Comparison of ENCODE assay signal across 18 mouse cellular contexts in the genomic region with DNA sequence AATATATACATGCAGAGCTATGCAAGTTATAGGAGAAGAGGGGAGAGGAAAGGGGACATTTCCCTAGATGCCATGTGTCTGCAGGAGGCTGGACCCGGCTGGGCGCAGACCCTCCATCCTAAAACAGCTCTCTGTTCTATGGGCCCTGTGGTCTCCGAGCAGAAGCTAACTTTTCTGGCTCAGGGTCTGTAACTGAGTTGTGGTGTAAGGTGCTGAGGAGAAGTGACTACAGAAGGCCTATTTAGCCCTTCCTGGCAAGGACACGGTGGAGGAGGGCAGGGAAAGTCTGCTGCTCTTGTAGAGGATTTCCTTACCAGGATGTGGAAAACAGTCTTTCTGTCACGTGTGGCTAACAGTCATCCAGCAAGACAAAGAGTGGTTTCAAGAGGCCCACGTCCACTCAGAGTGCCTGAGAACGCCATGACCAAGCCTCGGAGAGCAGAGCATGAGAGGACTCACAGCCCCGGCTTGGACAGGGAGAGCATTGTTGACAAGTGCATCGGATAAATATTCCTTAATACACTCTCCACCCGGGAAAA.
DNase-seq lines count a peak whose midpoint lies in the region; ATAC-seq and TF ChIP-seq lines count a peak whose summit lies in the region.
"Had no signal": no experiment of that assay in that cellular context is flagged by ENCODE, and none has a peak within 500 bp of the region (broad histone marks: within the 10 kb centered on the region; RNA-seq: fewer than 3 reads in every experiment).

No protein-coding gene starts in this region.

- no peak for TF ChIP-seq POLR2A in CH12.LX (IDR thresholded peaks at IDR 0.05; ENCODE audit: low read depth, low read length)
- TF ChIP-seq POLR2A in limb, embryonic 14.5 days (IDR thresholded peaks at IDR 0.05; ENCODE audit: borderline replicate concordance, extremely low read depth, insufficient read depth, insufficient read length) = no peak

- peak overlapping the region; percentile 72; the same call in 1 of the 2 replicates for H3K27ac ChIP-seq in embryonic facial prominence, embryonic 13.5 days
- H3K27ac ChIP-seq in embryonic facial prominence, embryonic 10.5 days (replicated peaks) = no peak overlapping the region
- no peak overlapping the region for H3K27ac ChIP-seq in CH12.LX (ENCODE audit: insufficient read depth, low read depth)
- peak overlapping the region; percentile 28; the same call in 1 of the 2 replicates for H3K27ac ChIP-seq in limb, embryonic 14.5 days (replicated peaks; ENCODE audit: low read depth, low read length)
- H3K27ac ChIP-seq in forebrain, embryonic 11.5 days (ENCODE audit: low read depth, low read length) = no peak overlapping the region
- H3K27ac ChIP-seq: gastrocnemius, adult 2 months; hindbrain, embryonic 10.5 days; hindbrain, embryonic 14.5 days had no signal

- TF ChIP-seq EP300 in CH12.LX (IDR thresholded peaks at IDR 0.05; ENCODE audit: low read length) = no peak

- TF ChIP-seq RAD21 in CH12.LX (IDR thresholded peaks at IDR 0.05; ENCODE audit: low read depth, low read length) = no peak

- no peaks in the 10 kb centered on the region for H3K4me1 ChIP-seq in embryonic facial prominence, embryonic 13.5 days
- no peaks in the 10 kb centered on the region for H3K4me1 ChIP-seq in embryonic facial prominence, embryonic 10.5 days
- H3K4me1 ChIP-seq in CH12.LX (ENCODE audit: control insufficient read depth in 1 of 2, insufficient read depth in 2 of 2) = peaks cover 5 to 22% of the 10 kb centered on the region in 2 experiments; a peak in 2 of 4 replicates
- H3K4me1 ChIP-seq in limb, embryonic 14.5 days (ENCODE audit: control insufficient read depth, insufficient read depth, low read length) = peaks cover 5% of the 10 kb centered on the region
- H3K4me1 ChIP-seq in forebrain, embryonic 11.5 days (replicated peaks; ENCODE audit: control insufficient read depth, insufficient read depth, low read length) = no peaks in the 10 kb centered on the region
- H3K4me1 ChIP-seq: hindbrain, embryonic 10.5 days had no signal

- 58% methylated on average over 11 of the region's 11 CpGs for WGBS in embryonic facial prominence, embryonic 13.5 days
- WGBS in embryonic facial prominence, embryonic 10.5 days = 75% methylated on average over 11 of the region's 11 CpGs
- 69% methylated on average over 11 of the region's 11 CpGs for WGBS in limb, embryonic 14.5 days
- WGBS in forebrain, embryonic 11.5 days = 86% methylated on average over 11 of the region's 11 CpGs

- no peak overlapping the region for H3K4me2 ChIP-seq in embryonic facial prominence, embryonic 13.5 days
- no peak overlapping the region for H3K4me2 ChIP-seq in CH12.LX (ENCODE audit: insufficient read depth, low read depth, poor library complexity, severe bottlenecking)
- no peak overlapping the region for H3K4me2 ChIP-seq in limb, embryonic 14.5 days (replicated peaks; ENCODE audit: low read depth, low read length, severe bottlenecking)
- H3K4me2 ChIP-seq in forebrain, embryonic 11.5 days (ENCODE audit: low read depth, low read length, severe bottlenecking) = no peak overlapping the region
- H3K4me2 ChIP-seq: heart, embryonic 12.5 days; hindbrain, embryonic 14.5 days had no signal

- no peak overlapping the region for H3K9ac ChIP-seq in embryonic facial prominence, embryonic 13.5 days
- H3K9ac ChIP-seq in CH12.LX (ENCODE audit: insufficient read depth, low read depth) = no peak overlapping the region
- no peak overlapping the region for H3K9ac ChIP-seq in limb, embryonic 14.5 days (ENCODE audit: low read depth, low read length, severe bottlenecking)
- no peak overlapping the region for H3K9ac ChIP-seq in forebrain, embryonic 11.5 days (ENCODE audit: low read length)
- H3K9ac ChIP-seq: heart, embryonic 12.5 days; hindbrain, embryonic 14.5 days had no signal

- H3K4me3 ChIP-seq in embryonic facial prominence, embryonic 13.5 days = no peak overlapping the region
- H3K4me3 ChIP-seq in embryonic facial prominence, embryonic 10.5 days = no peak overlapping the region
- H3K4me3 ChIP-seq in CH12.LX (replicated peaks in 1 of 3; ENCODE audit: low read depth in 2 of 3, low read length in 2 of 3, poor library complexity in 1 of 3) = no peak overlapping the region
- H3K4me3 ChIP-seq in limb, embryonic 14.5 days (replicated peaks; ENCODE audit: low read length) = no peak overlapping the region
- no peak overlapping the region for H3K4me3 ChIP-seq in forebrain, embryonic 11.5 days (ENCODE audit: low read depth, low read length)
- H3K4me3 ChIP-seq: gastrocnemius, adult 2 months; heart, embryonic 12.5 days; hindbrain, embryonic 10.5 days had no signal

- in situ Hi-C loops in CH12.LX (cut with MboI; ENCODE audit: low pct_ligation_motif_present, low pct_unique_long_range_greater_than_20kb, low sequenced_read_pairs) = no loop called here

- DNase-seq in embryonic facial prominence, embryonic 10.5 days (ENCODE audit: low spot score) = no peak
- DNase-seq in CH12.LX (ENCODE audit: extremely low read depth) = no peak
- DNase-seq in limb, embryonic 14.5 days (ENCODE audit: low spot score) = no peak
- DNase-seq in lung, postnatal 36 days = peak; percentile 56
- no peak for DNase-seq in ovary, postnatal 14 days (ENCODE audit: low spot score)
- DNase-seq in forebrain, embryonic 11.5 days (ENCODE audit: low spot score) = no peak
- DNase-seq: adrenal gland, postnatal 10 days; B cell, adult 2 months; cerebellum, adult 18-20 months; cerebellum, postnatal 10 days; gastrocnemius, adult 2 months; gastrocnemius, postnatal 25 days had no signal

- peaks cover 9% of the 10 kb centered on the region for H3K27me3 ChIP-seq in embryonic facial prominence, embryonic 13.5 days
- no peaks in the 10 kb centered on the region for H3K27me3 ChIP-seq in embryonic facial prominence, embryonic 10.5 days (replicated peaks; ENCODE audit: low read depth, poor library complexity, severe bottlenecking)
- H3K27me3 ChIP-seq in CH12.LX (replicated peaks) = no peaks in the 10 kb centered on the region
- no peaks in the 10 kb centered on the region for H3K27me3 ChIP-seq in limb, embryonic 14.5 days (ENCODE audit: control insufficient read depth, insufficient read depth, low read length)
- H3K27me3 ChIP-seq in forebrain, embryonic 11.5 days (ENCODE audit: control insufficient read depth, insufficient read depth, low read length) = no peaks in the 10 kb centered on the region

- 0 out of 2 replicates have a peak, but pooled peaks have one; percentile 32 for ATAC-seq in embryonic facial prominence, embryonic 13.5 days (ENCODE audit: insufficient number of reproducible peaks, insufficient read depth, low FRiP score, low TSS enrichment, low read depth)
- ATAC-seq in limb, embryonic 14.5 days (ENCODE audit: low FRiP score, low read depth) = peak; percentile 60; the same call in 1 of the 2 replicates
- ATAC-seq in forebrain, embryonic 11.5 days (replicated peaks; ENCODE audit: low FRiP score) = no peak
- ATAC-seq: CD4-positive, CD25-positive, alpha-beta regulatory T cell, adult 4 months; forebrain, embryonic 14.5 days had no signal

- no peaks in the 10 kb centered on the region for H3K79me2 ChIP-seq in CH12.LX (replicated peaks; ENCODE audit: control insufficient read depth, extremely low read depth, insufficient read depth, poor library complexity, severe bottlenecking)

- no peaks in the 10 kb centered on the region for H3K36me3 ChIP-seq in embryonic facial prominence, embryonic 13.5 days
- H3K36me3 ChIP-seq in embryonic facial prominence, embryonic 10.5 days (replicated peaks) = no peaks in the 10 kb centered on the region
- H3K36me3 ChIP-seq in CH12.LX (replicated peaks in 1 of 2; ENCODE audit: control insufficient read depth in 1 of 2, insufficient read depth in 1 of 2, low read length in 1 of 2) = no peaks in the 10 kb centered on the region
- H3K36me3 ChIP-seq in limb, embryonic 14.5 days (ENCODE audit: control insufficient read depth, insufficient read depth, low read length) = no peaks in the 10 kb centered on the region
- no peaks in the 10 kb centered on the region for H3K36me3 ChIP-seq in forebrain, embryonic 11.5 days (ENCODE audit: control insufficient read depth, insufficient read depth, low read length)
- H3K36me3 ChIP-seq: heart, embryonic 12.5 days; hindbrain, embryonic 10.5 days had no signal

- no peak for TF ChIP-seq CTCF in CH12.LX (conservative IDR thresholded peaks at IDR 0.05 in 1 of 2, IDR thresholded peaks at IDR 0.05 in 1 of 2; ENCODE audit: low read depth in 2 of 2, low read length in 2 of 2)

- H3K9me3 ChIP-seq in embryonic facial prominence, embryonic 13.5 days = no peaks in the 10 kb centered on the region
- H3K9me3 ChIP-seq in embryonic facial prominence, embryonic 10.5 days = no peaks in the 10 kb centered on the region
- H3K9me3 ChIP-seq in CH12.LX (replicated peaks; ENCODE audit: low read length) = no peaks in the 10 kb centered on the region
- H3K9me3 ChIP-seq in limb, embryonic 14.5 days (ENCODE audit: control insufficient read depth, low read length) = no peaks in the 10 kb centered on the region
- no peaks in the 10 kb centered on the region for H3K9me3 ChIP-seq in forebrain, embryonic 11.5 days (ENCODE audit: control insufficient read depth, low read length)
- H3K9me3 ChIP-seq: heart, embryonic 12.5 days; hindbrain, embryonic 10.5 days had no signal

- dilution Hi-C loops in CH12.LX (cut with MboI; ENCODE audit: extremely low pct_ligation_motif_present, extremely low pct_unique_long_range_greater_than_20kb, low sequenced_read_pairs) = no loop called here

TF ChIP-seq in CH12.LX, 34 proteins besides CTCF, POLR2A, EP300 and RAD21:
- TF ChIP-seq MXI1 (IDR thresholded peaks at IDR 0.05; ENCODE audit: low read depth, low read length) = no peak
- TF ChIP-seq BHLHE40 (IDR thresholded peaks at IDR 0.05; ENCODE audit: low read depth, low read length) = 0 out of 2 replicates have a peak, but pooled peaks have one; percentile 8
- no peak for TF ChIP-seq ZKSCAN1 (IDR thresholded peaks at IDR 0.05; ENCODE audit: borderline replicate concordance, low read depth, low read length)

Comparison
In these comparisons a context has a peak if more than half of its experiments do, and no peak if none do; other contexts are left out.
1. H3K27ac ChIP-seq: peak in embryonic facial prominence, embryonic 13.5 days (single experiment) and limb, embryonic 14.5 days (single experiment); none in embryonic facial prominence, embryonic 10.5 days (single experiment), CH12.LX (single experiment) and forebrain, embryonic 11.5 days (single experiment).